Mouse (Mus musculus): Measurements from ENCODE around the gene Nxn.
A peak's percentile ranks its signal among the peaks of the same experiment; 100 is the strongest.
"Not testable (repeated sequence)": the region's sequence is repeated elsewhere in the genome, so short reads cannot be mapped to it uniquely, and the experiment has no call there.

Gene Nxn

DNA sequence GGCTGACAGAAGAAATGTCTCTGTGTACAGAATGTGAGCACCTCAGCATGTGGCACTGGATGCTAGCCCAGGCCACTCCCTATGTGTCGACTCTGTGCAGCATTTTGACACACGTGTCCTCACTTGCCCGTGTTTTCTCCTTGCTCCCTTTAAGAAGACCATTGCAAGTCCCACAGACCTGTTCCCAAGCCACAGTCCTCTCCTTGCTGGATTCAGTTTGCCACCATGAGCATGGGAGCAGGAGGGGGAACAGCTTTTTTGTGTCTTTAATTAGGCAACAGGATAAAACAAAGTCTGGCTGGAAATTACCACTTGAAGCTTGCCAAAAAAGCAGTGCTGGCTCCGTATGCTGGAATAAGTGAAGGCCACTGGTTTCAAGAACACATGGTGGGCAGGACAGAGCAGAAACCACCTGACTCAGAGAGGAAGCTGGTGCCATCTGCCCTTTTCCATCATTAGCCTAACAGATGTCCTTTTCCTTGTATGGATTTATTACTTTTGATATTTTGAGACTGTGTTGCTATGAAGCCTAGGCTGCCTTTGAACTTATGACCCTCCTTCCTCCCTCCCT is 143.4 kb downstream of the Nxn start:
- peak; percentile 85 to 88 for DNase-seq

DNA sequence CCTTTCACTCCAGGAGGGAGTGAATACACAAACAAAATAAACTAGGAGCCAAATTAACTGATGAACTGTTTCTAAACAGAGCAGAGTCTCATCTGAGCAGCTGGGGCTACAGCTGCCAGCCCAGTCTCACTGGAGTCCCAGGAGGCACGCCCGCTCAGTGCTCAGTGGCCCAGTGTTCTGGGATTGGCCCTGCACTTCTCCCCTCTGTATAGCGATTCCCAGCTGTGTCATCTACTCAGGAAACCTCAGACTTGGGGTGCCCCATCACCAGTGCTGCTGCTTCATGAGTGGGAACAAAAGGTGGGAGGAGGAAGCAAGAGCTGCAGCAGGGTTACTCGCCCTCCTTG is 145.0 kb downstream of the Nxn start:
- peak; percentile 21 to 33 for DNase-seq

DNA sequence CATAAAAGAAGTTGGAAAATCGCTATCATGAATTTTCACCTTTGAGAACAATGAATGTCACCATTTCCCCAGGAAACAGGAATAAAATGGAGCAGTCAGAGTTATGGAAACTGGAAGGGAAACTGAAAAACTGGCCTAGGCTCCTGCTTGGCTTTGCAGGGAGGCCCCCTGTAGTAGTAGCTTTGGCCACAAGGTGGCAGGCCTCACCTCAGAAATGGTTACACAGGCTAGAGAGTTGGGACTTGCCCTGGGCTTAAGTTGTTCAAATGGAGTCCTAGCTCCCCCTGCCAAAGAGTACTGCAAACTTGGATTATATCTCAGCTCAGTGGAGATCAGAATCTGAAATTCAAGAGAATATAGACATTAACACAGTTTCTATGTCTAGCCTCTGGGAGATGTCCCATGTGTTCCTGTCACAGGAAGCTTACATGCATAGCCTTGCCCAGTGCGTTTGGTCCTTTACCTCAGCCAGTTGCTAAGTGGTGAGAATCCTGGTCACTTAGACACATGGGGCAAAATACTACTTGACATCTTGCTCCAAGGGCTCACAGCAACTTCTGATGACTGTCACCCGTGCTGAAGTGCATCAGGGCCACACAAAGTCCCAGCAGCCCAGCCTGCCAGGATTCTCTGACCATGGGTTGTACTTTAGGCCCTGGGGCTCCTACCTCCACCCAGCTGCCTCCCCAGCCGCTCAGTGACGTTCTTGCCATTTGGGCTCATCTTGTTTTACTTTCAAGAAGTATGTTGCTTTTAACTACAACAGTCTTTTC is 145.6 kb downstream of the Nxn start:
- DNase-seq, result peak; percentile 93 to 94

DNA sequence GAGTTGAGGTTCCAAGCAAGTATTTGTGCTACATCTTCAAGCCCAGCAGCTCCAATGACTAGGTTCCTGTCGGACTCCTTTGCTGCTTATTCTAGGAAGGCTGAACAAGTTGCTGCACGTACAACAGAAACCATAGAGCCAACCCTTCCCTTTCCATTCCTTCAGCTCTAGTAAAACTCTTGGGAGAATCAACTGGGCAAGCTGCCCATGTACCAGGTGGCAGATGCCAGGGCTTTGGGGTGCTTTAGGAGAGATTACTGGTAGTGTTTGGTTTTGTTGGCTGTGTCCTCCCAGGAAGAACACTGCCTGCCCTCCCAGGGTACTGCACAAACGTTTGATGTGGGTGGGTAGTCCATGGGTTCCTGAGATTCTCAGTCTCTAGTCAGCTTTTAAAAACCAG is 146.9 kb downstream of the Nxn start:
- DNase-seq, result peak; percentile 72 to 76

DNA sequence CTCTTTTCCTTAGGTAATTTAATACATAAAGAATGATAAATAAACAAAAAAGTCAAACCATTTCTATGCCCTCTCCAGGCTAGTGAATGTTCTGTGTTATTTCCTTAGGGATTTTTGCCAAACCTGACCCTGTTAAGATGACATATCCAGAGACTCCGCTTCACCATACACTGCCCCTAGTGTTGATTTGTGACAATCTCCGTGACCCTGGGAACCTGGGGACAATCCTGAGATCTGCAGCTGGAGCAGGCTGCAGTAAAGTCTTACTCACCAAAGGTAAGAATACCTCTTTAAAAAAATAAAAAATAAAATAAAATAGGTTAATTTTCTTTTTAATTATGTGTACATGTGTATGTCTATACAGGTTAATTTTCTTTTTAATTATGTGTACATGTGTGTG is 151.7 kb downstream of the Nxn start:
- no peak for DNase-seq

DNA sequence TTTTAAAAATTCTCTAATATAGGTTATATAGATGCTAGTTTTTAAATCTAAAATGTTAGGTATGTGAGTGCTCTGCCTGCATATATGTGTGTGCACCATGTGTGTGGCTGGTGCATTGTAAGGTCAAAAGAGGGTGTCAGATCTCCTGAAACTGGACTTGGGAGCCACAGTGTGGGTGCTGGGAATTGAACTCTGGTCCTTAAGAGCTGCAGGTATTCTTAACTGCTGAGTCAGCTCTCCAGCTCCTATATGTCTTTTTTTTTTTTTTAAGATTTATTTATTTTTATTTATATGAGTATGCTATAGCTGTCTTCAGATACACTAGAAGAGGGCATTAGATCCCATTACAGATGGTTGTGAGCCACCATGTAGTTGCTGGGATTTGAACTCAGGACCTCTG is 152.5 kb downstream of the Nxn start:
- no peak for DNase-seq

DNA sequence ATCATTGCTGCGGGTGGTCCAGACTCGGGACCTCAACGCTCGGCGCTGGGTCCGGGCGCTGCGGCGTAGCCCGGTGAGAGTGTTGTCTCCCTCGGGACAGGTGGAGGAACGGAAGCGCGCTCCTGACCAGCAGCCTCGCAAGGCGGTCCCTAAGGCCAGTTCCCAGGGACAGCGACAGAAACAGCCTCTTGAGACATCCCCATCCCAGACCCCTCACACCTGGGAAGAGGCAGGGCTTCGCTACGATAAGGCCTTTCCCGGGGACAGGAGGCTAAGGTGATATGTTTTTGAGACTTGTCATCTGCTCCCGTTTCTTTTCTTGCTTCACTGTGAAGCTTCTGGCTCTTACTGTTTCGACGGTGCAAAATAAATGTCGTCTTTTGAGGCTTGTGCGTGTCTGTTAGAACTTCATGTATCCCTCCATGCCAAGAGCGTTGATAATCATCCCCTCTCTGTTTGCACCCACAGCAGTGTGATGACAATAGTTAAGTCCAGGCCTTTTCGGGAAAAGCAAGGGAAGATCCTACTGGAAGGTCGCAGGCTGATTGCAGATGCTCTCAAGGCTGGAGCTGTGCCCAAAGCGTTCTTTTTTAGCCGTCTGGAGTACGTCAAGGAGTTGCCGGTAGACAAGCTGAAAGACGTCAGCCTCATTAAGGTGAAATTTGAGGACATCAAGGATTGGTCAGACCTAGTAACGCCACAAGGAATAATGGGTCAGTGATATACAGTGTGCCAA is 155.0 kb downstream of the Nxn start:
- DNase-seq, result peak in 1 of 2 experiments; percentile 39

DNA sequence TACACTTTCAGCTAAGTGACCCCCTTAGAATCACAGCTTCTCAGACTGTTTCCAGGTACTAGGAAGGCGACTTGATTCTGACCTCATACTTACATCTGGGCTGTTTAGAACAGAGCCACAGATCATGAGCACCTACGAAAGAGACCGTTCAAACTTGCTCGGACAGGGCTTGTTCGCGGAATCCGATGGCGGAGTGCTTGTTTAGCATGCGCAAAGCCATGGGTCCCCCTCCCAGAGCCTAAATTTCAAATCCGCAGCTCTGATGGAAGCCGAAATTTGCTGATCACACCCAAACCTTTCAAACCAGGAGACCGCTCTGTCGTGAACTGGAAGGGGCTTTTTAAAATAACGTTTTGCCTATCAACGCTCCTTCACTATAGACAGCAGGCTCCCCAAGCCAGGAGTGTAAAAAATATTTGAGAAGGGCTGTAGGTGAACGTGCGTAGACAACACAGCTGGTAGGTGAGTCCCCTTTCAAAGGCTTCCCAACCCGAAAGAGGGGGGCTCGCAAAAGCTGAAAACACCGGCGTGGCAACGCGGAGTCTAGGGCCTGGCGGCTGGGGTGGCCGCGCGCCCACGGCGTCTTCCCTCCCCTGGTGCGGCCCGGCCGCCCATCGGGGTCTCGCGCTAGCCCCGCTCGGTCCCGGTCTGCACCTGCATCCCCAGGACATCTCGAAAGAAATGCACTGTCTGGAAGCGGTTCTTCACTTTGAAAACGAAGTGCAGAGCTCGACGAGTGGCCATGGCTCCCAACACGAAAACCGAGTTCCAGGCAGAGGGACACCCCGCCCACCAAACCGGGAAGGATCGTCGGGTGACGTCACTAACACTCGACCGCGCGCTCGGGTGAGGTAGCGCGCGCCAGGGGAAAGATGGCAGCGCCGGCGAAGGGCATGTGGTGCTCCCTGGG is 155.8 kb downstream of the Nxn start, which contains the start of the genes Mrm3 and Glod4:
Gene Mrm3 (plus strand): TSS at position 815 of the 910 bp plus-strand sequence.
Gene Glod4 (minus strand): TSS at position 825 of the 910 bp plus-strand sequence.
- peak; percentile 98 for DNase-seq

DNA sequence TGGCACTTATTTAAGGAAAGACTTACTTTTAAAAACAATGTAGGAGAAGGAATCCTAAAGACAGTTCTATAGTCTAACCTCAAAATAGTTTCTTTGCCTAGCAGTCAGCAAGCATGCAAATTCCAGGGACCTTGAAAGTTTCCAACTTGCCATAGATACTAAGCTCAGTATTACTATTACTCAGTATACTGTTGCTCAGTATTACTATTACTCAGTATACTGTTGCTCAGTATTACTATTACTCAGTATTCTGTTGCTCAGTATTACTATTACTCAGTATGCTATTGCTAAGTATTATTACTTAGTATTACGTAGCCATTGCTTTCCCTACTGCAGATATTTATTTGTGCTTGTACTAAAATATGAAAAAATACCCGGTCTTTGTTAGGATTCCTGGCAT is 159.2 kb downstream of the Nxn start:
- no peak for DNase-seq

DNA sequence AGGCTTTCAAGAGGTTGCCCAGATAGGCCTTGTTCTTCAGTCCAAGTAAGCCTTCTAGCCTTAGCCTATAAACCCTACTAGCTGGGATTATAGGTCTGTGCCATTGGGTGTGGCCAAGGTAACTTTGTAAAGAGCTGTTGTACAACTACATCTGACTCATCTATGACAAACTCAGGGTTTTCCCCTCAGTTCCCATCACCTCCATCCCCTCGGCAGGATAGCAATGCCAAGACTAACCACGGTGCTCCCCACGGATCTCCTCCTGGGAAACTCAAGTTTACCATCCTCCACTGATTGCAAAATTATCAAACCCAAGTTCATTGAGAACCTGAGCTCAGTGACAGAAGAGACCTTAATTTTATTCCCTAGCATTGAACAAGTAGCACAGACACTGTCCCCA is 162.8 kb downstream of the Nxn start:
- DNase-seq, result no peak

DNA sequence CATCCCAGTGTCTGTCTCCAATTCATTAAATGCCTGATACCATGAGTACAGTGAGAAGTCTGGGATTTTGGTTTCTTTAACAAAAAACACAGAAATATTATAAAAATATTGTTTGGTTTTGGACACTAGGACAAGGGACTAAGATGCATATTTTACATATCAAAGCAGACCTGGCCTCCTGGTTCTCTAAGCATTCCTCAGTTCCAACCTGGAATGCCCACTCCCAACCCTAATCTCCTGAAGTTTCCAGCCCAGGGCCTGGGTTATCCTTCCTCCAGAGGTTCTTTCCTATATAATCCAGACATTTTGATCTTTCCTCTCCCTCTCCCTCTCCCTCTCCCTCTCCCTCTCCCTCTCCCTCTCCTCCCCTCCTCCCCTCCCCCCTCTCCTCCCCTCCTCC is 173.9 kb downstream of the Nxn start:
- DNase-seq, result no peak

DNA sequence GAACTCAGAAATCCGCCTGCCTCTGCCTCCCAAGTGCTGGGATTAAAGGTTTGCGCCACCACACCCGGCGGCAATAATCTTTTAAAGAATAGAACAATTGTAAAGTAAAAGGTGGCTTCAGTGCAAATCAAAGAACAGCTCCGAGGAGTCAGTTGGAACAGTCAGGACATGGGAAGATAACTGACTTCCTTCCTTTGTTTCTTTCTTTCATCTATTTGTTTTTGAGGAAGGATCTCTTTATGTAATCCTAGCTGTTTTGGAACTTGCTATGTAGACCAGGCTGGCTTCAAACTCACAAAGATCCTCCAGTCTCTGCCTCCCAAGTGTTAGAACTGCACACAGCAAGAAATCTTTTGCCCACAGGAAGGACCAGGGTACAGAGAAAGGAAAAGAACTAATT is 174.3 kb downstream of the Nxn start:
- DNase-seq, result no peak

DNA sequence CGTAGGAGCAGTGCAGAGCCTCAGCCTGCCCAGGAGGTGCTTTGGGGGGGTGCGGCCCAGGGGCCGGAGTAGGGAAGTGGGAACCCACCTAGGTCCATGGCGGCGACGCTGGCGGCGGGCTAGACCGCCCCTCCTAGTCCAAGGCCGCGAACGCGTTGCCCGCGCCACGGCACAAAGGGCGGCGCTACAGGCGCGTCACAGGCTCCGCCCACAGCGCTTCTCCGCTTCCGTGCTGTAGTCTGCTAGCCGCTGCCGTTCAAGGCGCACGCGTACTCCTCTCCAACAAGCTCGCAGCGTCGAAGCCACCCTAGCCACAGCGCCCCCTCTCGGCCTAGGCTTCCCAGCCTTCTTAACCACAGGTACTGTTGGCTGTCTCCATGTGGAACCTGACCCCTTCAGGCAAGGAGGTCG is 181.5 kb downstream of the Nxn start, which contains the start of the genes Dbil5 and Gemin4:
Gene Dbil5 (plus strand): TSS at position 219 of the 411 bp plus-strand sequence.
Gene Gemin4 (minus strand): TSS at position 275 of the 411 bp plus-strand sequence.
- DNase-seq, result peak; percentile 99

DNA sequence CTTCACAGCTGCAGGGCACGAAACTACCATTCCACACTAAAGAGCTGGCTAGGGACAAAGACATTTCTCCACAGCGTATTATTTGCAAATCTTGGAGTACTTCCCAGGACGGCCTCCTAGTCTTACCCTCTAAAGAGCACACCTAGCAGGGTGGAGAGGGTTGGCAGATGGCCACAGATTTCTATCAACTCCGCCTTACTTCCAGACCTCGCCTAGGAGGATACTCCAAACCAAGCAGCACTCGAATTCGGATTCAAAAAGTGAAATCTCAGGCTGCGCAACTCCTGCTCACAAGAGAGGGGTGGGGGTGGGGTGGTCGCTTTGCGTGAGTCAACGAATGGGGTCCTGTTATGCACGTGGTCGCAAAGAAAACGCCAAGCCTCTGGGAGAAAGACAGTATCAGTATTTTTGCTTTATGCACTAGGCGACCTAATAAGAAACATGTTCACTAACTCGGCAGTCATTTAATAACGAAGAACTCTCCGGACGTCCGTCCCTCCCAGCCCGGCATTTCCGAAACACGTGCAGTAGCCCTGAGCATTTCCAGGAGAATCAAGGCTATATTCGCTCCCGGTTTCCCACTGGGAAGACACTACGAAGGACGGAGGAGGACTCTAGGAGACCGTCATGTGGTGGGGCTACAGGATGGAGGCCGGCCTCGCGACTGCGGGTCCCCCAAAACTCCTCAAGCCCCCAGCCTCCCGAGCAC is 182.1 kb downstream of the Nxn start:
- peak; percentile 51 to 63 for DNase-seq

DNA sequence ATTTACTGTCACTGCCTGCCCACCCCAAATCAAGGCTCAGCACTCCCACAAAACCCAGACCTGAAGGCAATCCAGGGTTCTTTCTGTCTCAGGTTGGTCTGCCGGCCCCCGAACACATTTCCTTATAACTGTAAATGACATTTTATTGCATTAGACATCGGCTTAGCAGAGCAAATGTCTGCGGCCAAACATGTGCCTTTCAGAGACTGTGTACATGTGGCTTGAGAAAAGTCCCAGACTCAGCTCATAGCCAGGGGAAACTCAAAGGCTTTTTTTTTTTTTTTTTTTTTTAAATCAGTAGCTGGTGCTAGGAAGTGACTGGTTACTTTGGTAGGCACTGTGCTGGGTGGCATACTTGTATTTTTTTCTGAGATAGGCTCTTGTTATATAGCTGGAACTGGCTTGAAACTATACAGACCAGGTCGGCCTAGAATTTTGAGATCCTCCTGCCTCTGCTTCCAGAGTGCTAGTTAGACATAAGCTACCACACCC is 182.8 kb downstream of the Nxn start:
- no peak for DNase-seq

DNA sequence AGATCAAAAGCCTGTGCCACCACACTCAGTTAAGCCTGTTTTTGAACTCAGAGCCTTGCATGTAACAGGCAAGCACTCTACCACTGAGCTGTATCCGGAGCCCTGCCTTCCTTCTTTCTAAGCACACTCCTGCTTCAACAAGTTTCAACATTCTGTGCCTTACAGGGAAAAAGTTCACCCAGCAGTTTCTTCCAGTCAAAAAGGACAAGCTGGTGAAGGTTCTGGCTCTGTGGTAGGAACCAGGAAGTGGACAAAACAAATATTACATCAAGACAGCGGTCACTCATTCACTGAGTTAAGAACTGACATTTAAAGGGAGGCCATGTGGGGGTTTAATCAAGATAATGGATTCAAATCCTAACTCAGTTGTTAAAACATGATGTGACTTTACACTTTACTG is 183.9 kb downstream of the Nxn start:
- DNase-seq, result no peak

DNA sequence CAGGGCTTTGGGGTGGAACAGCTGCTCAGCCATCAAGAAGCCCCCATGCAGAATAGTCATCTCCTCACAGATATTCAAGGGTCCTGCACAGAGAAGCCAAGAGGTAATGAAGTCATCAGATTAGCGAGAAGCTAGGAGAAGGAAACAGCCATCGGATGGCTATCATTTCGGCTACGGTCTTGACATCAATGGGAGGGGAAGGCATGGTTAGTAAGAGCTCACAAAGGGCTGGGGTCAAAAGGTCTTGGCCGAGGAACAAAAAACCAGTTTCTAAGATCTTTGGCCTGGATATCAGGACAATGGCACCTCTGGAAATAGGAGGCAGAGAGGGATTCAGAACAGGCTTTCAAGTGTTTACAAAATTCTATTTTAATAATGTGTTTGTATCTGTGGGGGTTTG is 185.1 kb downstream of the Nxn start:
- DNase-seq, result no peak

DNA sequence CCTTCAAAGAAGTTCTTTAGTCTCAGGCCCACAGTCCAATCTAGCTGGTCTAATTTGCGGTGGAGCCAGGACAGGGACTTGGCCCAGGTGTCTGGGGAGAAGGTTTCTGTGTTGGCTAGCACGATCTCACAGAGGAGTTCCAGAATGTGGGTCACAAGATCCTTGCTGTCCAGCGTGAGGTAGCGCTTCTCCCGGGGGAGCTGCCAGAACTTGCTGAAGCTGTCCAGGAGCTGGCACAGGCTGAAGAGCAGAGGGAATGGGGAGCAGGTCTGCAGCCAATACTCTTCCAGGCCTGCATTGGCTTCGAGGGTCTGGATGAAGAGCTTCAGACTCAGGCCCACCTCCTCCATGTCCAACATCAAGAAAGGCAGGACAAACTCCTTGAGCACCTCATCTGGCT is 187.3 kb downstream of the Nxn start:
- DNase-seq, result not testable (repeated sequence)

DNA sequence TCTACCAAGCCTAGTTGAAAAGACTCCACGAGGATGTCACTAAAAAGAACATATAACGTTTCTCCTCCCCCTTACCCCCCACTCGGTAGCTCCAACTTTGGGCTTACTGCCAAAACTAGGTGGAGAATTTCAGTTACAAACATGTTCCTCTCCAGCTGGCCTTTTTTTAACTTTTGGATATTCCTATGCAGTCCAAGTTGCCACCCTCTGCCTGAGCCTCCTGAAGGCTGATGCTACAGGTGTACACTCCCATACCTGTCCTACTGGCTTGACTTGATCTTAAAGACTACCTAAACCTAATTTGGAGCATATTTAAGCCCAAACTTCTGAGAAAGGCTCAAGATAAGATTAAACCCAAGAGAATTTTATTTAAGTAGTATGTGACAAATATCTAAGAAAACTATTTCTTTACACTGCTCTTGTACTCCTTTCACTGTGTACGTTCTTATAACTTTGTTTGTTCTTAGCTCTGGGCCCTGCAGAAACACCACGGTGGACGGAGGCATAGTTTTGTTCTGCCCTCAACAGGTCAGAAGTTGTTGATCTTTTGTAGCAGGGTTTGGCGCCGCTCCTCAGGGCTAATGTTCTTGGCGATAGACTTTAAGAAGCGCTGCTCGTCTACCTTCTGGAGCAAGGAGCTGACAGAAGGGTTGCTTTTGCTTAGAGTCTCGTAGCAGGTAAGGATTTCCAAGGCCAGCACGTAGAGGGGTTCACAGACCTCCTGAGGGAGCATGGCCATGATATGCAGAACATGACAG is 188.5 kb downstream of the Nxn start:
- DNase-seq, result no peak
